Mouse (Mus musculus): ENCODE data around the gene Shisa8. TPM values are rescaled to one million over a fixed set of nuclear protein-coding genes. Genes with fewer than 3 reads are reported as not detected.

The Shisa8 gene
- not detected for total RNA-seq (2023)

DNA sequence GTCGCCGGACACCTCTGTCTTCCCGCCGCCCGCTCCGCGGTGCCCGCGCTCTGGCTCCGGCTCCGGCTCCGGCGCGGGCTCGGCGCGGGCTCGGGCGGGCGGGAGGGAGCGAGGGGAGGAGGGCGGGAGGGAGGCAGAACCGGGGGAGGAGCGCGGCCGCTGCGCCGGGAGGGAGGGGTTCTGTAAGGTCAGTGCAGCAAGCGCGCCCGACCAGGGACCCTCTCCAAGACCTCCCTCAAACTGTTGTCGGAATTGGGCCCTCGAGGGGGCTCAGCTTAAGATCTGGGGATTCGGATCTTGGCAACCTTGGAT, at the start of gene Shisa8:
Gene Shisa8, minus strand, starts transcription at position 64 of the 312 bp plus-strand sequence.

GRCm38 (mm10) chr15:82252097-82252496, 39.5 kb upstream of the Shisa8 start, which contains the start of gene 1500009C09Rik:
1500009C09Rik (plus strand) TSS chr15:82252397.

DNA sequence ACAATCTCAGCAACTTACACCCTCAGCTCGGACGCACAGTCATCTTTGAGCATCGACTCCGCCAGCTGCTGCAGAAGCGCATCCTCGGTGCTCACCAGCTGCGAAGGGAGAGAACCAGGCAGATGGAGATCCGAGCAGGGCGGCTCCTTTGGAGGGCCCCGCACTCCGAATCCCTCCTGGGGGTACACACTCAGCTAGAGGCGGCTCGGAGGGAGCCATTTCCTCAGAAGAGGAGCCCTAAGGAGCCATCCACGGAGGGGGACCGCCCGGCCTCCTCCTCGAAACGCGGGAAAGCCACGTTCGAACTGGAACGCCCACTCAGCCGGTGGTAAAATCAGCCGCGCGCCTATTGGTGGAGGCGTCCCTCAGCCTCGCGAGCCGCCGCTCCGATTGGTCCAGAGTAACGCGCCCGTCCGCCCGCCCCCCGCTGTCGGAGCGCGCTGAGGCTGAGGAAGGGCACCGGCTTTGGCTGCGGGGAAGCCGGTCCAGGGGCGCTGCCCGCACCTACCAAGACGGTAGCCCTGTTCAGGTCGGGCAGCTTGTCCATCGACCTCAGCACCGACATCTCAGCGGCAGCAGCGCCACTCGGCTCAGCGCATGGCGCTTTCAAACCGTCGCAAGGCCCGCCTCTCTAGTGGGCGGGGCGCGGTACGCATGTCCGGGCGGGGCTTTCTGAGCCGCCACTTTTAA, 31.6 kb upstream of the Shisa8 start, which contains the start of gene Cenpm:
Gene Cenpm, minus strand, starts transcription at position 634 of the 690 bp plus-strand sequence.

DNA sequence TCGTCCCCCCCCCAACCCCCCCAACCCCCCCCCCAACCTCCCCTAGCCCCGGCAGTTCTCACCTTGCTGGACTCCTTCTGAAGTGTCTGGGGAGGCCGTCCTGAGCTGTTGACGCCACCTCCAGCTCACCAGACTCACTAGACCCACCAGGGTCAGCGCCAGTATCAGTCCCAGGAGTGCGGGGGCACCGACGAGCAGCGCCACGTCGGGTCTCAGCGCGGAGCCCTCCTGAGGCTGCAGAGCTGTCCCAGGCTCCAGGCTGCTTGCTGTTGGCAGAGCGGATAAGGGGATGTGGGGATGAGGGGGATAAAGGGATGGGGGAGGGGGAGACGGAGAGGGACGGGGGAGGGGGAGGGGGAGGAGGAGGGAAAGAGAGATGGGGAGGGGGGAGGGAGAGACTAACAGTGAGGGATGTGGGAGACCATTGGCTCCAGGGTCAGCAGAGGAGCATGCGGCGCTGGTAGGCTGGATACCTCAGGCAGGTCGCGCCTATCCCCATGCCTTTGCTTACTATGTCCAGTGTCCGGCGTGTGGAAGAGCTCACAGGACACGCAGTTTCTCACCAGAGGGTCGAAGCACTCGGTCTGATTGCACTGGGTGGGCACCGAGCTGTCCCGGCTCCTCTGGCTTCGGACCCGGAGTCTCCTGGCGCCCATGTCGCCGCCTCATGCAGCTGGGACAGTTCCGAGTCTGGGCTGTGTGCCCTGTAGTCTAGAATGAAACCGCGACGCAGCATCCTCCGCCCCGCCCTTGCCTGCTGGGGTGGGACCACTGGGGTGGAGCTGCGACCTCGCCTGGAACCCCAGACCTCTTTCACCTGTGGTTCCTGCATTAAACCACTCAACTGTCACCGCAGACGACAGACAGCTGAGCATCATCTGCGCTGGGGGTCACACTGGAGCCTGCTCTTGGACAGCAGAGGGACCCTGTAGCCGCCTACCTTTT, 11.3 kb upstream of the Shisa8 start, which contains the start of gene Tnfrsf13c:
Gene Tnfrsf13c, minus strand, starts transcription at position 713 of the 945 bp plus-strand sequence.

Other genes with a start within 250 kb of the Shisa8 start
- not detected for gene 1700029P11Rik, start 232.3 kb downstream of the Shisa8 start, total RNA-seq (2023)
- 10 to 100 TPM; 15.2 to 17.3 TPM for gene Xrcc6, start 225.0 kb downstream of the Shisa8 start, total RNA-seq (2023)
- 10 to 100 TPM; 21.4 to 23.3 TPM for gene Desi1, start 179.0 kb downstream of the Shisa8 start, total RNA-seq (2023)
- 10 to 100 TPM; 57.6 to 72.4 TPM for gene Snu13, start 165.2 kb downstream of the Shisa8 start, total RNA-seq (2023)
- not detected for gene 4930407I10Rik, start 153.7 kb downstream of the Shisa8 start, total RNA-seq (2023)
- gene Mei1, start 142.8 kb downstream of the Shisa8 start, total RNA-seq (2023), result not detected
- gene Ccdc134, start 84.9 kb downstream of the Shisa8 start, total RNA-seq (2023), result 10 to 100 TPM; 29.5 to 50.0 TPM
- 100 to 1,000 TPM; 136 to 148 TPM for gene Srebf2, start 65.6 kb downstream of the Shisa8 start, total RNA-seq (2023)
- 1 to 10 TPM; 1.2 to 1.8 TPM for gene Tnfrsf13c, start 11.6 kb upstream of the Shisa8 start, total RNA-seq (2023)
- 1 to 10 TPM in 1 of 2 experiments, not detected in 1; 2.2 TPM for gene Cenpm, start 31.9 kb upstream of the Shisa8 start, total RNA-seq (2023)
- gene 1500009C09Rik, start 39.6 kb upstream of the Shisa8 start, total RNA-seq (2023), result not detected
- under 1 TPM in 1 of 2 experiments, not detected in 1; 0.43 TPM for gene Sept3, start 62.1 kb upstream of the Shisa8 start, total RNA-seq (2023)
- gene Wbp2nl, start 86.1 kb upstream of the Shisa8 start, total RNA-seq (2023), result not detected
- 100 to 1,000 TPM; 243 to 249 TPM for gene Naga, start 126.1 kb upstream of the Shisa8 start, total RNA-seq (2023)
- 1 to 10 TPM; 2.3 to 3.2 TPM for gene Pheta2, start 126.1 kb upstream of the Shisa8 start, total RNA-seq (2023)
- 100 to 1,000 TPM; 114 TPM for gene Smdt1, start 126.1 kb upstream of the Shisa8 start, total RNA-seq (2023)
- gene Ndufa6, start 141.5 kb upstream of the Shisa8 start, total RNA-seq (2023), result 100 to 1,000 TPM; 142 to 143 TPM
- gene Cyp2d22, start 167.4 kb upstream of the Shisa8 start, total RNA-seq (2023), result 1 to 10 TPM; 1.6 to 3.1 TPM
- gene Cyp2d11, start 181.2 kb upstream of the Shisa8 start, total RNA-seq (2023), result not detected
- gene Cyp2d10, start 194.4 kb upstream of the Shisa8 start, total RNA-seq (2023), result not detected
- gene Cyp2d9, start 220.6 kb upstream of the Shisa8 start, total RNA-seq (2023), result not detected

All from monocyte, adult 59 days (primary cell).